Mouse (Mus musculus): ENCODE measurements around the gene Gpx3.

The Gpx3 gene

DNA sequence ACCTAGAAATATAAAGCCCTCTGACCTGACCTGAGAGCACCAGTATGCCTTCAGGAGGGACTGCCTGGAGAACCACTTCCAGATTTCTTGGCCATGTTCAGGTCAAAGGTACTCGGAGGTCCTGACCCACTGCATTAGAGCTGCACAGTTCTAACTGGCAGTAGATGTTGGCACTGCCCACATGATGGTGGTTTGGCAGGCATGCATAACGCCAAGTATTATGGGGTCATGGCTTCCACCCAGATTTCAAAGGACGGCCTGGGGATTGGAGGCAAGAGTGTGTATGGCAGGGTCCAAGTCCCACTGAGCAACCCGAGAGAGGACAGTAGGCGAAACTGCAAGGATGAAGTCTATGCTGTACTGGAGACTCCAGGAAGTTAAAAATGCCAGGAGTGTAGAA is 11.6 kb downstream of the Gpx3 start:
- no peak for DNase-seq

DNA sequence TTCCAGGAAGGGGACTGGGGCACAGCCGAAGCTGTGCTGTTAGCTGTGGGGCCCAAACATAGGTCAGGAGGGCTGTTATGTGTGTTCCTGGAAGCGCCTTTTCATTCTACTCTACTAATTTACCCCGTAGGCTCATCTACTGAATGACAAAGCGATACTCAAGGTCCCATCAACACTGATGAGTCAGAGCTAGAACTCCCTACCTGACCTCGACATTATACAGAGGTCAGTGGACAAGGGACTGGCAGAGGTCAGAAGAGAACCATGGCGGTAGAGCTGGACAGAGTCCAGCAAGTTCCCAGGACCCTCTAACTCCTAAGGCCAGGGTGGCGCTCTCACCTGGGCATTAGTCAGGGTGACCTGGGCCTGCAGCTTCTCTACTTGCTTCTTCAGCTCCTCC is 15.2 kb downstream of the Gpx3 start:
- DNase-seq, result no peak

GRCm38 (mm10) chr11:54918273-54918672 is 16.0 kb downstream of the Gpx3 start:
- DNase-seq, result no peak

GRCm38 (mm10) chr11:54920127-54920972 is 18.1 kb downstream of the Gpx3 start:
- DNase-seq, result no peak

DNA sequence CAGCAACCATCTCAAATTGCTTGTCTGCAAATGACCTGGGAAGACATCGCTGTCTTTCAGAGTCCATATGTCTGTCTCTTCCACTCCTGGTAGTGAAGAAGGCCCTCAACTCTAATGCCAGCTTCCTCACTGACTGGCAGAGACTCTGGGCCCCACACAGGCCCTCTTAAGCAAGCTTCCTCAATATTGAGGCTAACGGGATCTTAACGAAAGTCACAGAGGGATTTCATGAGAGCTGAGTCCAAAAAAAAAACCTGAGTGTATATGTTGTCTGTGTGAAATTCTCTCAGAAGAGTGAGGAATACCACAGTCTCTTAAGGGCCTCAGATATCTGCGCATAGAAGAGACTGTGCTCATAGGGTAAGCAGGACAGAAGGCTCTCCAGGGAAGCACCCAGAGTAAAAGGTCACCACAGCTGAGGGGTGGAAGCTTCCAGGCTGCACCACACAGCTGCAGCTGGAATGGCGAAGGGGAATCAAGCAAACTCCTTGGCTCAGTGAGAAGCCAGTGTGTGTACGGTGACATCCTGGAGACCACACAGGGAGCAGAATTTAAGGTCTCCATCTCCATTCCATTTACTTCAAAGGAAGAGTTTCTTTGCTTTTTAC is 18.8 kb downstream of the Gpx3 start:
- no peak for DNase-seq

DNA sequence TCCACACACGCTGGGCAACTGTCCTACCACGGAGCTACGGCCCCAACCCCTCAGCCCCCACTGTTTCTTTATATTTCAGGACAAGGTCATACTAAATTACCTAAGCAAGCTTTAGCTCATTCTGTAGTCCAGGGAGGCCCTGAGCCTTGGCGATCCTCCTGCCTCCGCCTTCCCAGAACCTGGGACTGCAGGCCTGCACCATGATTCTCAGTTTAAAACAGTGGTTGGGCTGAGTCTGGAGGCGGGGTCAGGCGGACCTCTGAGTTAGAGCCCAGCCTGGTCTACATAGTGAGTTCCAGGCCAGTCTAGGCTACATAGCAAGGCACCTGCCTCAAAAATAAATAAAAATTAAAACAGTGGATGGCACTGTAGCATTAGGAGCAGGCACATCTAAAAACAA is 19.5 kb downstream of the Gpx3 start:
- DNase-seq, result no peak

GRCm38 (mm10) chr11:54922488-54922887 is 20.2 kb downstream of the Gpx3 start:
- DNase-seq, result no peak

DNA sequence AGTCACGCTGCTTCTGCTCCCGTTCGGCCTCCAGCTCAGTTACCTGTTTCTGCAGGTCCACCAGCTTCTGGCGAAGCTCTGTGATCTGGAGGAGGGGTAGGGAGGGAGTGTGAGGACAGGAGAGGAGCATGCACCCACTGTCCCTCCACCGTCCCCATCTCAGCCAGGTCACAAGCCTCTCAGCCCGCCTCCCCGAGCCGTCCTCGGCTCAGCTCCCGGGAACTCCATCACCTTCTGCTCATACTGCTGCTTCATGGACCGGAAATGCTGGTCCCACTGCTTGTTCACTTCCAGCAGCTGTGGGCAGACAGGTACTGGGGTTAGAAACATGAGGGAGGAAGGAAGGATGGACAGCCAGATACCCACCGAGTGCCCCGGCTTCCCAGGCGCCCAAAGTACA is 21.9 kb downstream of the Gpx3 start:
- DNase-seq, result no peak

GRCm38 (mm10) chr11:54927346-54928140 is 25.3 kb downstream of the Gpx3 start:
- peak; percentile 63 for DNase-seq

DNA sequence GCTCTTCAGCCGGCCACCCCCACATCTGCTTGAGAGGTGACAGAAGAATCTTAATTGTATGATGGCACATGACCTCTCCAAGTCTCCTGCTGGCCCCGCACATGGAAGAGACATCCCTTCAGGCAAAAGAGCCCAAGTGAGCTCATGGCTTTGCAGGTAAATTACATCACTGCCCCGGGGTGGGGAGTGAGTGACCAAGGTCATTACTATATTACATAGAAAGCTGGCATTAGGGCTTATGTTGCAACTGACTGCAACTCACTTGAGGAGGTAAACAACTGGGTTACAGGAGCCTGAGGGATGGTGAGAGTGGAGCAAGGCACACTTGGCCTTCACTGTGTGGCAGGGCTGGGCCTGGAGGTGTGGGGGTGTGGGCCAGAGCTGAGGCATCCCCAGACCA is 26.0 kb downstream of the Gpx3 start:
- DNase-seq, result no peak

GRCm38 (mm10) chr11:54928886-54929285 is 26.6 kb downstream of the Gpx3 start:
- DNase-seq, result no peak

DNA sequence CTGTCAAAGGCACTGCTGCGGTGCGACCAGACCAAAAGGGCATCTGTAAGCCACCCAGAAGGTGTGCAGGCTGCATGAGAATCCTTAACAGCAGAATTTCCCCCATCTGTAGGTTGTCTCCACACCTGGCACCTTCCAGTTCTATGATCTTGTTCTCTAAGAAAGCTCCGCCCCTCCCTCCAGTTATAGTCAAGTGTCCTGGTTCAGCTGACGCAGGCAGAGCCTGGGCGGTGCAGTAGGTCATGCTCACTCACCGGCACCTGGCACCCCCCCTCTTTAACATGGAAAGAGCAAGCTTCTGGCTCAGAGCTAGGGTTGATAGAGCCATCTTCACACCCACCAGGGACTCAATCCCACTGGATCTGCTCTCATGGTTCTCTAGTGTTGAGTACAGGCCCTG is 27.0 kb downstream of the Gpx3 start:
- DNase-seq, result no peak

DNA sequence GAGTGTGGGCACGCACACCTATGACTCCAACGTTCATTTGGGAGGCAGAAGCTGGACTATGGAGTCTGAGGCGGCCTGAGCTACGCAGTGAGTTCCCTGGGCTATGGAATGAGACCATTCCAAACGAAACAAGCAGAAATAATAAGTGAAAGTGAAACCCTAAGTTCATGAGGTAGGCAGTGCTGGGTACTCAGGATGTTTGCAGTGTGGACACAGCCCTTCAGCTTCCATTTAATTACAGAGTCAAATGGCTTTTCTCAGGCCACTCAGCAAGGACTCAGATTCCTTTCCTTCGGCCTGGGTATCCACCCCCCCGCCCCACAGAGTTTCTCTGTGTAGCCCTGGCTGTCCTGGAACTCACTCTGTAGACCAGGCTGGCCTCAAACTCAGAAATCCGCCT is 27.5 kb downstream of the Gpx3 start:
- no peak for DNase-seq

DNA sequence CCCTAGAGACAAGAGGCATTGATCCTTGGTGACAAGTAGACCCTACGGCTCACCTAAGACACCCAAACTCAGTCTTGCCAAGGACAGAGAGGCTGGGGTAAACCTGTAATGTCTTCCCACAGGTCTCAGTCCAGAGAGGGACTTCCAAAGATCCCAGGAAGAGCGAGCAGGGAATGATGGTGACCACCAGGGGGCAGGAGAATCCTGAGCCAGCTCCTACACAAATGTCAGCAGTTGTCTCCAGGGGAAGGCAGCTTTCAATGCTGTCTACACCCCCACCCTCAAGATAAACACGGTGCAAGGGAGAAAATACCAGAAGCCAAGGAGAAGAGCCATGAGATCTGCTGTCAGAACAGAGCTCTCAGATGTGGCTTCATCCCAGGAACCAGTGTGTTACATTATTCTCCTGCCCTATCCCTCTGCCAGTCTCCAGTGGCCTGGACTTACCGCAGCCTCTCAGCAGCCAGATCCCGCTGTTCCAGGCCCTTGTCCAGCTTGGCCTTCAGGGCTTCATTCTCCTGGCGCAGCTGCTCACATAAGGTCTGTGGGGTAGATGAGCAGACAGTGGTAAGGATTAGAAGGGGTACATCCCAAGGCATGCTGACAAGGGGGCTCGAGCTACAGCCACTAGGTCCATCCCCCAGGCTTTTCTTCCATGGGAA is 28.2 kb downstream of the Gpx3 start:
- peak; percentile 57 for DNase-seq

GRCm38 (mm10) chr11:54931405-54932093 is 29.3 kb downstream of the Gpx3 start:
- DNase-seq, result no peak

DNA sequence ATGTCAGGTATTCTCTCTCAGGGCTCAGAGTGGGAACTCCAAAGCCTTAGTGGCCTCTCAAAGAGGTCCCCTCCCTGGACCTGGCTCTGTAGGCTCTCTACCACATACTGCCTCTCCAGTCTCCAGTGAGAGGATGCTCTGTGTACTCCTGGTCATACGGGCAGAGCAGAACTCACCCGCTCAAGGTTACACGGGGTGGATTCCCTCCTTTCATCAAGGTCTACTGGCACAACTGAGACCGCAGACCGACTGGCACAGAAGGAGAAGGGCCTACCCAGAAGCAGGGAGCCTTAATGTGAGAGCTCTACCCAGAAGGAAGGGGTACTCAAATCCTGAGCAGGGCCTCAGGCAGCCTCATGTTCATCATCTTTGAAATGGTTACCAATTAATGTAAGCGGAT is 30.3 kb downstream of the Gpx3 start:
- DNase-seq, result no peak

DNA sequence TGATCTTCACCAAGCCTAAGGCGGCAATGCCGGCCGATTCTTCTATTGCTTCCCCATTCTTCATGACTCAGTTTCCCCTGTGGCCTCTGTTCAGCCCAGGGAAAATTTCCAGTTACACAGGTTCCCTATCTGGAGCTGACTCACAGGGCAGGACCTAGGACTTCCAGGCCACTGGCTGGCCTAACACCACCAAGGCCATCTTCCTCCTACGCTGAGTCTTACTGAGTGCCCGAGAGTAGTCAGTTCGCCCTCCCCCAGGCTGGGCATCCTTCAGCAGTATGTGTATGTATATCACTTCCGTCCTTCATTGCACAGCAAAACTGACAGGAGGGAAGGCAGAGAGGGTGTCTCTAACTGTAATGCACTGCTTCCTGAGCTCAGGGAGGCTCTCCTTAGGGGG is 31.9 kb downstream of the Gpx3 start:
- no peak for DNase-seq

DNA sequence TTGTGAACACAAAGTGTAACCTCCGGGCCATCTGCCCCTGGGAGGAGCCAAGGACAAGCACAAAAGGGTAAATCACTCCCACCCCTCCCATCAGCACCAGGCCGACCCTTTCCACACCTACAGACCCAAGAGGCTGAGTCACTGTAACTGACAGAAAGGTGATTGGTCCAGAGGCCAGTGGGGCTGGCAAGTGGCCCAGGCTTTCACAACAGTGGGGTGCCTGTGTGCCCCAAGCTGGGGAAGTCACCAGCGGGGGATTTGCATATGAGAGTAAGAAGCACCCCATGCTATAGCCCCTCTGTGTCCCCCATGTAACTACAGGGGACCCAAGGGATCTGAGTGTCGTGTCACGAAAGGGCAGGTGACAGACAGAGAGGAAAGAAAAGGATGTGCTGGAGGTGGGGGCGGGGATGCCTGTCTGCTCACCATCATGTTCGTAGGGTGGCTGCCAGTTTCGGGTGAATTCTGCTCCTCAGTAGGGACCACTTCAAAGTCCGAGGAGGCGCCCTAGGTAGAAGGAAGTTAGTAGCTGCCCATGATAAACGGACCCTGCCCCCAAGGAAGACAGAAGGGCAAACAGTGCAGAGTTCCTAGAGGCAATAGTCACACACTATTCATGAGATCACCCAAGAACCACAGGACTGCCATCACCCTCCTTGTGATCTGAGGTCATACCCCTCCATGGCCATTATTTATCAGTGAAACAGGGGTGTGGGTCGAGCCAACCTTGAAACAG is 34.0 kb downstream of the Gpx3 start:
- no peak for DNase-seq

- no peak for DNase-seq
These were observed 34.5 kb downstream of the Gpx3 start for GRCm38 (mm10) chr11:54936771-54937140.

DNA sequence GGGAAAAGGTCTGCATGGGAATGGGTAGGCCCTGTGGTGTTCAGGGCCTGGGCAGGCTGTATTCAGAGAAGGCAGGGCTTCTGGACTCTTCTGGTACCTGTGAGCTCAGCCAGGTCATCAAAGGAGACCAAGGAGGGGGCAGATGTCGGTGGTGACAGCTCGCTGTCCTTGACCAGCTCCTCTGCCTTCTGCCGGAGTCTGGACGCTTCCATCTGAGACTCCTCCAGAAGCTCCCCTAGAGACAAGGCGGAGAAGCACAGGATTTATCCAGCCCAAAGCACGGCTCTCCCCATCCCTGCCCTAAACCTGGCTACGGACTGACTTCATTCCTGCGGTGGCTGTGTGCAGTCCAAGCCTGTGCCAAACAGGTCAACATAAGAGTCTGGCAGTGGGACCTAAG is 37.2 kb downstream of the Gpx3 start:
- peak; percentile 51 for DNase-seq

- DNase-seq, result peak; percentile 71
These were observed 37.8 kb downstream of the Gpx3 start for GRCm38 (mm10) chr11:54940056-54940455.

- DNase-seq, result no peak
These were observed 42.4 kb downstream of the Gpx3 start for GRCm38 (mm10) chr11:54944702-54945101.

All from cerebellum, adult 9-11 months (tissue).